Mouse (Mus musculus): ENCODE results near the gene Zfp428.
"Not testable (repeated sequence)": the region's sequence is repeated elsewhere in the genome, so short reads cannot be mapped to it uniquely, and the experiment has no call there.

- TF ChIP-seq CTCF, POLR2A (IDR thresholded peaks at IDR 0.05; ENCODE audit: insufficient read depth, low read depth, low read length): not testable (repeated sequence)
Observed at GRCm38 (mm10) chr7:24483291-24483690, 23.5 kb upstream of the Zfp428 start.

Measured in olfactory bulb, adult 2 months (tissue).